Mouse (Mus musculus) hindbrain, embryonic 11.5 days (tissue): ENCODE results near the gene Jsrp1. TPM values are rescaled to one million over a fixed set of nuclear protein-coding genes. Genes with fewer than 3 reads are reported as not detected.

Experiments used
- ATAC-seq: fragments of 200-750 bp; cut with Nextera tagmentation; 2 replicates; pipeline ENCODE4 v1.8.0; 2017; ENCODE audit warnings: mild to moderate bottlenecking, moderate TSS enrichment, moderate library complexity; ENCODE audit not compliant: low FRiP score
- DNase-seq: peaks from one replicate; pipeline ENCODE4 v3.0.0-alpha.2; 2015; ENCODE audit warnings: low spot score
- H3K27ac ChIP-seq: fragments of 300-500 bp; sonication (generic); 2 replicates; pipeline ENCODE4 v1.5.1; 2014; ENCODE audit warnings: mild to moderate bottlenecking, low read depth, low read length
- H3K27me3 ChIP-seq: fragments of 300-500 bp; sonication (generic); 2 replicates; pipeline ENCODE4 v1.6.1; 2014; ENCODE audit warnings: mild to moderate bottlenecking, low read length, moderate library complexity, mixed read lengths; ENCODE audit not compliant: control insufficient read depth, insufficient read depth
- H3K36me3 ChIP-seq: fragments of 300-500 bp; sonication (generic); 2 replicates; pipeline ENCODE4 v1.6.1; 2014; ENCODE audit warnings: mild to moderate bottlenecking, low read length, moderate library complexity, mixed read lengths; ENCODE audit not compliant: control insufficient read depth, insufficient read depth
- H3K4me1 ChIP-seq: fragments of 300-500 bp; sonication (generic); replicated peaks from 2 replicates; pipeline ENCODE4 v1.6.1; 2014; ENCODE audit warnings: low read length, mixed read lengths; ENCODE audit not compliant: control insufficient read depth, insufficient read depth
- H3K4me2 ChIP-seq: fragments of 300-500 bp; sonication (generic); replicated peaks from 2 replicates; pipeline ENCODE4 v1.6.1; 2014; ENCODE audit warnings: mild to moderate bottlenecking, low read depth, low read length
- H3K4me3 ChIP-seq: fragments of 300-500 bp; sonication (generic); 2 replicates; pipeline ENCODE4 v1.5.1; 2014; ENCODE audit warnings: low read depth, low read length
- H3K9ac ChIP-seq: fragments of 300-500 bp; sonication (generic); 2 replicates; pipeline ENCODE4 v1.6.1; 2014; ENCODE audit warnings: low read depth, low read length
- H3K9me3 ChIP-seq: fragments of 300-500 bp; sonication (generic); 2 replicates; pipeline ENCODE4 v1.6.1; 2016; ENCODE audit warnings: low read length; ENCODE audit not compliant: control insufficient read depth
- WGBS: fragments of 180-500 bp; shearing (Covaris S2); extraction: QIAGEN DNeasy Blood & Tissue Kit; methylation state at CpG from one replicate; pipeline ENCODE4 v1.1.7; 2014; 5-methylcytosine and 5-hydroxymethylcytosine counted together
- polyA plus RNA-seq: library from polyadenylated mRNA; unstranded; fragments of >200 nt; fragmentation: Nextera tagmentation; extraction: Ambion mirVana; gene quantifications from 2 replicates; pipeline ENCODE4 v1.2.1, GENCODE M21; 2014

The Jsrp1 gene
- polyA plus RNA-seq, 1 experiment from 2014 or later = 0.36 TPM

DNA sequence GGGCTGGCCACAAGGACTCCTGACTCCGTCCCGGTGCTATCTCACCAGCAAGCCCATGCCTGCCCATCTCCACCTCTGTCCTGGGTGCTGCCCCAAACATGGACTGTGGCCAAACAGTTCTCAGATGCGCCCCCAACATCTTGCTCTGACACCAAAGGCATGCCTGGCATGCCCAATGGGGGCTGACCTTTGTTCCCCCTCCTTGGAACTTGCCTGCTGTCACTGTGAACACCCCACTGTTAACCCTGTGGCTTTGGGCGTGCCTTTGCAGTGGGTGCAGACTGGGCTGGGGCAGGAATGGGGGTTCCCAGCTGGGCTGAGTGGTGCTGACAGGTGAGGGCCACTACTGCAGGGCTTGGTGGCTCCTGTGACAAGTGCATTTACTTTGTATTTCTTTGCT lies 19.5 kb downstream of the Jsrp1 start:
- H3K4me1 ChIP-seq = peaks cover 7% of the 10 kb centered on the region; the same call in 1 of the 2 replicates
- no peak overlapping the region for H3K4me3 ChIP-seq
- DNase-seq (no peak), ATAC-seq (no peak)
- H3K27me3 ChIP-seq = no peaks in the 10 kb centered on the region
- no peak overlapping the region for H3K9ac ChIP-seq
- WGBS = 82% methylated on average over 4 of the region's 4 CpGs
- H3K27ac ChIP-seq = no peak overlapping the region
- no peak overlapping the region for H3K4me2 ChIP-seq
- no peaks in the 10 kb centered on the region for H3K9me3 ChIP-seq
- peaks cover 22% of the 10 kb centered on the region for H3K36me3 ChIP-seq

DNA sequence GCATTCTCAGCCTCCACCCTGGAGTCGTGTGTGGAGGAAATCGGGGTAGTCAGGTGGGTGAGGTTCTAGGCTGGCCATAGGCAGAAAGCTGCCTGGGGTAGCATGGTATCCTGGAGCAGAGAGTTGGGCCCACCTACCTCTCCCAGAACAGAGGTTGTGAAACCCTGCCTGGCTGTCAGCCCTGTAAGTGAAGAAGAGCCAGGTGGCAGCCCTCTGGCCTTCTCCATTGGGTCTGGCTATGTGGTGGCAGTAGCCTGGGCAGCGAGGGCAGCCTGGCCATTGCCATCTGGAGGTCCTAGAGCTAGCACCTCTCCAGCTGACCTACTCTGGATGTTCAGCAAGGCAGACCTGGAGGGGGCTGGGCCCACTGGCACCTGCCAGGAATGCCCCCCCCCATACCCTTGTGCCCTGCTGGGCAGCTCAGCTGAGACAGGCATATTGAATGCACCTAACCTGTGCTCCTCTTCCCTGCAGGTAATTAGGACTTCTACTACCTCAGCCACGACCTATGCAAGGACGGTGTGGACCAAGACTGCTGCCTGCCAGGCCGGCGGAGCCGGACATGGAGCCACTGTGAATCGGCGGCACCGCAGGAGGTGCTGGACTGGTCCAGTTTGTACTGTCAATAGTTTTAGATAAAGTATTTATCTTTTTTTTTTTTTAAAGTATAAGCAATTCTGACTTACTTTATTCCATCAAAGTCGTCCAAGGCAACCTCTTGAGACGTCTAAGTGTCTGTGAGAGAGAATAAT lies 20.1 kb downstream of the Jsrp1 start:
- no peak overlapping the region for H3K4me3 ChIP-seq
- ATAC-seq = no peak
- no peaks in the 10 kb centered on the region for H3K9me3 ChIP-seq
- H3K36me3 ChIP-seq = peaks cover 22% of the 10 kb centered on the region
- no peak overlapping the region for H3K9ac ChIP-seq
- no peaks in the 10 kb centered on the region for H3K27me3 ChIP-seq
- WGBS = 93% methylated on average over 13 of the region's 13 CpGs
- H3K4me1 ChIP-seq = peaks cover 7% of the 10 kb centered on the region; the same call in 1 of the 2 replicates
- no peak for DNase-seq
- H3K27ac ChIP-seq = no peak overlapping the region
- no peak overlapping the region for H3K4me2 ChIP-seq

DNA sequence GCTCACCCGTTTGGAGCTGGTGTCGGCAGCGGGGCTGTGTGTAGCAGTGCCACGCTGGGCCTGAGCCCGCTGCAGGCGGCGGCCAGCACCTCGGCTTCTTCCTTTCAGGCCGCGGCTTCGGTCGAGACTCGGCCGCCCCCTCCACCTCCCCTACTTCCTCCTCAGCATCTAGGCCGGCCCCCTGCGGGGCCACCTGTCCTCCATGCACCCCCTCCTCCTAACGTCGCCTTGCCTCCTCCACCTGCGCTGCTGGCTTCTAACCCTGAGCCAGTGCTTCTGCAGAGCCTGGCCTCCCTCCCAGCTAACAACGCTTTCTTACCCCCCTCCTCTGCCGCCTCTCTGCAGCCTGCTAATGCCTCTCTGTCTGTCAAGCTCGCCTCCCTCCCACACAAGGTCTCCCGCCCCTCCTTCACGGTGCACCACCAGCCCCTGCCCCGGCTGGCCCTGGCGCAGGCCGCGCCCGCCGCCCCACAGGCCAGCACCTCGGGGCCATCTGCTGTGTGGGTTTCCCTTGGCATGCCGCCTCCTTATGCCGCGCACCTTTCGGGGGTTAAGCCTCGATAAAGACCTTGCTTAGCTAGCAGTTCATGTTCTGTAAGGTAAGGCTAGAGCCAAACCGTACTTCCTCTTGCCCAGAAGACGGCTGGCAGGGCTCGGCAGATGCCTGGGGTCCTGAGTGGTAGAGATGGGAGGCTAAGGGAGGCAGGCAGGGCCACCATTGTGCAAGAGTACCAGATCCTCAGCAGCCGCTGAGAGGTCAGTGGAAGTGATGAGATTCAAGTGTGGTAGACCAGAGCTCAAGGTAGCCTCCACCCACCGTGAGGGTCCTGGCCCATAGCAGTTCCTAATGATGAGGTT lies 20.9 kb downstream of the Jsrp1 start:
- WGBS = 77% methylated on average over 41 of the region's 41 CpGs
- no peak overlapping the region for H3K4me3 ChIP-seq
- DNase-seq = no peak
- H3K36me3 ChIP-seq = peaks cover 22% of the 10 kb centered on the region
- no peak overlapping the region for H3K27ac ChIP-seq
- H3K9me3 ChIP-seq = no peaks in the 10 kb centered on the region
- no peaks in the 10 kb centered on the region for H3K27me3 ChIP-seq
- peaks cover 7% of the 10 kb centered on the region; the same call in 1 of the 2 replicates for H3K4me1 ChIP-seq
- no peak overlapping the region for H3K9ac ChIP-seq
- H3K4me2 ChIP-seq = no peak overlapping the region
- ATAC-seq = no peak

DNA sequence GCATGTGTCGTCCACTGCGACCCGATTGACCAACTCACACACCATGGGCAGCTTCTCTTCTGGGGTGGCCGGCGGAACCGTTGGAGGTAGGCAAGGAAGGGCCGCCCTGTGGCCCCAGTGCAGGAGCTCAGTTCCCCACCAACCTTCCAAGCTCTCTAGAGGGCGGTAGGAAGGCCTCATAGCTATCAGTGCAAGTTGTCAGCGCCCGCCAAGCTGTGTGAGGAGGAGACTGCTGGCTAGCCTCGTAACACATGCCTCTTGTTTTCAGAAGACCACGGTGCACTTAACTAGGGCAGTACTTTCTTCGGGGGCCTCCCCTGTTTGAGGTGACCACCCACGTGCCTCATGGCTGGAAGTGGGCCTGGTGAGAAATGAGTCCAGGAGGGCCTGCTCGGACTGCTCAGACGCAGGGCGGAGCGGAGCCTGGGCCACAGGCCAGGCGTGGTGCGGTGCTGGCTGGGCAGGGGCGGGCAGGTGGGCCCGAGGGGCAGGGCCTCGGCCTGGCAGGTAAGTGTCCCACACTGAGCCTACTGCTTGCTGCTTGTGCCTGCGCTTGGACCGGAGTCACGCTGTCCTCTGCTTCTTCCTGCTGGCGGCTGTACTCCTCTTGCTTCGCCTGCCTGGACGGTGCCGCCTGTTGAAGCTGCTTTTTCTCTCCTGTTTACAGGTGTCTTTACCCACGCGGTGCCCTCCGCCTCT lies 21.7 kb downstream of the Jsrp1 start:
- H3K4me2 ChIP-seq = no peak overlapping the region
- no peaks in the 10 kb centered on the region for H3K9me3 ChIP-seq
- no peak for ATAC-seq
- peaks cover 24% of the 10 kb centered on the region for H3K36me3 ChIP-seq
- 86% methylated on average over 31 of the region's 33 CpGs for WGBS
- no peak overlapping the region for H3K9ac ChIP-seq
- no peak overlapping the region for H3K27ac ChIP-seq
- peaks cover 2% of the 10 kb centered on the region; the same call in 1 of the 2 replicates for H3K4me1 ChIP-seq
- H3K27me3 ChIP-seq = no peaks in the 10 kb centered on the region
- no peak overlapping the region for H3K4me3 ChIP-seq
- DNase-seq = no peak

DNA sequence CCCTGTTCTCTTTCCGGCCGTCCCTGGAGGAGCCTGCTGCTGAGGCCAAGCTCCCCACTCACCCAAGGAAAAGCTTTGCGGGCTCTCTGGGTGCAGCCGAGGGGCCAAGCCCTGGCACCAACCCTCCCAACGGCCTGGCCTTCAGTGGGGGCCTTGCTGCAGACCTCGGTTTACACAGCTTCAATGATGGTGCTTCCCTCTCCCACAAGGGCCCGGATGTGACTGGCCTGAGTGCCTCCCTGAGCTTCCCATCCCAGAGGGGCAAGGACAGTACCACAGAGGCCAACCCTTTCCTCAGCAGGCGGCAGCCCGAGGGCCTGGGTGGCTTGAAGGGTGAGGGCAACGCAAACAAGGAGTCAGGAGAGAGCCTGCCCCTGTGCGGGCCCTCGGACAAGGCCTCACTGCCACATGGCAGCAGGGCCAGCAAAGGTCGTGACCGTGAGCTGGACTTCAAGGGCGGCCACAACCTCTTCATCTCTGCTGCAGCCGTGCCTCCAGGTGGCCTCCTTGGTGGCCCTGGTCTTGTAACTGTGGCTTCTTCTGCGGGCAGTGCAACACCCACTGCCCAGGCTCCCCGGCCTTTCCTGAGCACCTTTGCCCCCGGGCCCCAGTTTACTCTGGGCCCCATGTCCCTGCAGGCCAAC lies 22.4 kb downstream of the Jsrp1 start:
- Histone ChIP-seq H3K9ac (no peak overlapping the region), H3K9me3 (no peaks in the 10 kb centered on the region), H3K27me3 (no peaks in the 10 kb centered on the region), H3K4me1 (no peaks in the 10 kb centered on the region), H3K36me3 (peaks cover 29% of the 10 kb centered on the region), H3K4me3 (no peak overlapping the region), H3K4me2 (no peak overlapping the region), H3K27ac (no peak overlapping the region)
- WGBS = 88% methylated on average over 19 of the region's 19 CpGs
- no peak for ATAC-seq
- no peak for DNase-seq

DNA sequence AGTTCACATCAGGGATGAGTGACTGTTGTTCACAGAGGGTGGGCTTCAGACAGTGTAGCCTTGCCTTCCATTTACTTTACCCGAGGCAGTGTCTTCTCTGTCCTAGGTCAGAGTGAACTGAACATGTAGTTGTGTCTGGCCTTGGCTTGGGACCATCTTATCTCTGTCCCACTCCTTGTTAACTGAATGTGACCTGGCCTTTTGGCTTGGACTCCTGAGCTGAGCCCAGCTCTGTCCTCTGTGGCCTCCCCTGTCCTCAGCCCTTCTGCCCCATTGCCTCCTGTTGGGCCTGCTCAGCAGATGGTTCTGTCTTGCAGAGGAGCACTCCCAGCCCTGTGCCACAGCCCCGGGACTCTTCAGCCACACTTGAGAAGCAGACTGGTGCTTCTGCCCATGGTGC lies 25.8 kb downstream of the Jsrp1 start:
- Histone ChIP-seq H3K9me3 (no peaks in the 10 kb centered on the region), H3K36me3 (peaks cover 38% of the 10 kb centered on the region), H3K27ac (no peak overlapping the region), H3K4me1 (no peaks in the 10 kb centered on the region), H3K27me3 (no peaks in the 10 kb centered on the region), H3K4me2 (no peak overlapping the region), H3K4me3 (no peak overlapping the region), H3K9ac (no peak overlapping the region)
- ATAC-seq (no peak), DNase-seq (no peak)
- WGBS = 95% methylated on average over 2 of the region's 2 CpGs

- ATAC-seq = no peak
- Histone ChIP-seq H3K27ac (no peak overlapping the region), H3K9me3 (no peaks in the 10 kb centered on the region), H3K4me1 (no peaks in the 10 kb centered on the region), H3K4me3 (no peak overlapping the region), H3K9ac (no peak overlapping the region), H3K36me3 (peaks cover 33% of the 10 kb centered on the region), H3K27me3 (no peaks in the 10 kb centered on the region), H3K4me2 (no peak overlapping the region)
- WGBS = 94% methylated on average over 11 of the region's 11 CpGs
- no peak for DNase-seq
Measured at GRCm38 (mm10) chr10:80785963-80786362, 27.3 kb downstream of the Jsrp1 start.

DNA sequence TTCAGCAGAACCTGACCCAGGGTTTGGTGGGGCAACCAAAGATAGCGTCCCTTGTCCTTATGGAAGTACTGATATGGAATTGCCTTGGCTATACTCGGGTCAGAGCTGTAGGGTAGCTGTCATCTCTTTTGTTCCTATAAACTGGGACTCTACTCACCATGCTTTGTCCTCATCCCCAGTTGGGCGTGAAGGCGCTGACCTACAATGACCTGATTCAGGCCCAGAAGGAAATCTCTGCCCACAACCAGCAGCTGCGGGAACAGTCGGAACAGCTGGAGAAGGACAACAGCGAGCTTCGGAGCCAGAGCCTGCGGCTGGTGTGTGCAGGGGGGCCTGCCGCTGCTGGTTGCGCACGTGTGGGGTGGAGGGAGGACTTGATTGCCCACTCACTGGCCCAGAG lies 28.4 kb downstream of the Jsrp1 start:
- no peak overlapping the region for H3K9ac ChIP-seq
- WGBS = 59% methylated on average over 12 of the region's 12 CpGs
- no peaks in the 10 kb centered on the region for H3K9me3 ChIP-seq
- no peak overlapping the region for H3K4me2 ChIP-seq
- H3K4me3 ChIP-seq = no peak overlapping the region
- no peaks in the 10 kb centered on the region for H3K27me3 ChIP-seq
- DNase-seq = no peak
- ATAC-seq = no peak
- no peaks in the 10 kb centered on the region for H3K4me1 ChIP-seq
- no peak overlapping the region for H3K27ac ChIP-seq
- H3K36me3 ChIP-seq = peaks cover 32% of the 10 kb centered on the region
